Mouse (Mus musculus) thymus, postnatal 0 days (tissue): Measurements from ENCODE around the gene Aifm3. TPM values are rescaled to one million over a fixed set of nuclear protein-coding genes. Genes with fewer than 3 reads are reported as not detected.

ENCODE experiments used
- DNase-seq: peaks from one replicate; pipeline ENCODE4 v3.0.0-alpha.2; 2015; ENCODE audit warnings: low spot score
- polyA plus RNA-seq: library from polyadenylated mRNA; unstranded; fragments of >200 nt; fragmentation: Nextera tagmentation; extraction: Ambion mirVana; gene quantifications from 2 replicates; pipeline ENCODE4 v1.2.1, GENCODE M21; 2015

The Aifm3 gene
- polyA plus RNA-seq, 1 experiment from 2014 or later, result 0.42 TPM

DNA sequence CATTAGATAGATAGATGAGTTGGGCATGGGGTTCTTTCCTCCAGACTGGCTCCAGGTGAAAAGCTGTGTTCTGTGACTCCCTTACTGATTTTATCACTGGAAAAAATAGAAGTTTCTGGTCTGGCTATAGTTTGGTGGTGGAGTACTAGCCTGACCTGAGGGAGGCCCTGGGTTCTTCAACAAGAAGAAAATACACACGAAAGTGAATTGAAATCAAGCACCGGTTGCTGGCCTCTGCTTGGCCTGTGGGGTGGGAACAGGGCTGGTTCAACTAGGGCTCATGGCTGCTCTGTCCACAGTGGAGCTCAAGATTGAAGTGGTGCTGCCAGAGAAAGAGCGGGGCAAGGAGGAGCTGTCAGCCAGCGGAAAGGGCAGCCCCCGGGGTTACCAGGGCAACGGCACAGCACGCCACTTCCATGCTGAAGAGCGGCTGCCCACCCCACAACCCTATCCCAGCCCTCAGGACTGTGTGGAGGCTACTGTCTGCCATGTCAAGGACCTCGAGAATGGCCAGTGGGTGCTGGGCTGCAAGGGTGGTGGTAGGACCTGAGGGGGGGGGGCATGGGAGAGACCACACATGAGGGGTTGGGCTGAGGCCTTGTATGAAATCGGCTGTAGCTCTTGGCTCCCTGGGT, 10.0 kb downstream of the Aifm3 start:
- no peak for DNase-seq

DNA sequence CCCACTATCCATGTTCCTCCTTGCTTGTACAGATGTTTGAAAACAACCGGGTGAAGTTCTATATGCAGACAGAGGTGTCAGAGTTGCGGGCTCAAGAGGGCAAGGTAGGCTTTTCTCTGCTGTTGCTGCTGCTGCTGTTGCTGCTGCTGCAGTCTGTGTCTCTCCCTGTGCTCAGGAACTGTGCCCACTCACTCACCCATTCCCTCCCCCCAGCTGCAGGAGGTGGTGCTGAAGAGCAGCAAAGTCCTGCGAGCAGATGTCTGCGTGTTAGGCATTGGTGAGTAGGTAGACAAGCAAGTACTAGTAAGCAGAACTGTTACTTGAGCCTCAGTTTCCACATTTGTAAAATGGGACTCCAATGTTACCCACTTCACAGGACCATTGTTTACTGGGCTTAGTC, 13.3 kb downstream of the Aifm3 start:
- no peak for DNase-seq

DNA sequence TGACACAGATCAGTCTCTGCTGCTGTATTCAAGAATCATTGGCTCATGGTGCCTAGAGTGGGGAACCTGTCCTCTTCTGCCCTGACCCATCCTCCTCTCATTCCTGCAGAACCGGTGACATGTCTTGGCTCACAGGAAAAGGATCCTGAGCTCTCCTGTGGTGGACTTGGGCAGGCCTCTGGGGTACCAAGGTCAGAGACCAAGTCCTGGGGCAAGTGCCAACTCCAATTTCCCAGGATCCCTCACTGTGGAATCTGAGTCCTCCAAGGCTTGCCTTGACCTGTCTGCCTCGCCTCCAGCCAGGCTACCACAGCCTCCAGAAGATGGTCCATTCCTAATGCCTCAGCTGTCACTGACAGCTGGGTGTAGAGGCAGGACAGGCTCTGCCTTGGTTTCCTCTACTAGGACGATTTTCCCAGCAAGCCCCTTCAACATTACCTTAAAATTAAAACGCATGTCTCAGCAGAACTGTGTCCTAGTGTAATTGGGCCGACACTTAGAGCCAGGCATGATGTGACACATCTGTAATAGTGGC, 17.7 kb downstream of the Aifm3 start:
- no peak for DNase-seq

DNA sequence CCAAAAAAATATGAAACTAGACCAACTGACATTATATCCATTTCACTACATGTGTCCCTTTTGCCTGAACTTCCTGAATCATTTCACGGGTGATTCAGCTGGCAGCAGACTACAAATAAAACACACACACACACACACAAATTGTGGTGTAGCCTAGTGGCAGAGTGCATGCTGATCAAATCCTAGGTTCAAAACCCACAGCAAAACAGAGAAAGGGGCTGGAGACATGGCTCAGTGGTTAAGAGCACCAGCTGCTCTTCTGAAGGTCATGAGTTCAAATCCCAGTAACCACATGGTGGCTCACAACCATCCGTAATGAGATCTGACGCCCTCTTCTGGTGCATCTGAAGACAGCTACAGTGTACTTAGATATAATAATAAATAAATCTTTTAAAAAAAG, 18.6 kb downstream of the Aifm3 start:
- DNase-seq, result peak; percentile 17

DNA sequence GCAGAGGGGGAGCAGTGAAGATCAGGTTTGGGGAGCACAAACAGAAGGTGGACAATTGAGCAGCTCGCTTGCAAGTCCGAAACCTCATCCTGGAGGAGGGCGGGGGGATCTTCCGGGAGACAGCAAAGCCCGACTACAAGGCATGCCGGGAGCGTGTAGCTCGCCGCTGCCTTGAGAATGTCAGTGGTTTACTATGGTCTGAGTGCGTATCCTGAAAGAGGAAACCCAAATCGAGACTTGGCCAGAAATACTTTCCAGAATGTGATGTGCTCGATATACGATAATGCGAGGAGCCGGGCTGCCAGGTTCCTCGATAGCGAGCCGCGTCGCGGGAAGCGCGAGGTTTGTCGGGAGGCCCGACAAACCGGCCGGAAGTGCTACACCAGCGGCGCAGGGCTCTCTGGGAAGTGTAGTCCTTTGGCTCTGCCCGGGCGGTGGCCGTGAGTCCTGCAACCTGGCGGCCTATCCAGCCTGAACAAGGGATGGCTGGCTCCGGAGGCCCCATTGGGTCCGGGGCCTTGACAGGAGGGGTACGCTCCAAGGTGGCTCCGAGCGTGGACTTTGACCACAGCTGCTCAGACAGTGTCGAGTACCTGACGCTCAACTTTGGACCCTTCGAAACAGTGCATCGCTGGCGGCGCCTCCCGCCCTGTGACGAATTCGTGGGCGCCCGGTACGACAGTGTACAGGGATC, 19.3 kb downstream of the Aifm3 start, which contains the start of gene Lztr1:
Lztr1 (plus strand) TSS at position 143 of the 694 bp plus-strand sequence.
- peak; percentile 89 for DNase-seq

DNA sequence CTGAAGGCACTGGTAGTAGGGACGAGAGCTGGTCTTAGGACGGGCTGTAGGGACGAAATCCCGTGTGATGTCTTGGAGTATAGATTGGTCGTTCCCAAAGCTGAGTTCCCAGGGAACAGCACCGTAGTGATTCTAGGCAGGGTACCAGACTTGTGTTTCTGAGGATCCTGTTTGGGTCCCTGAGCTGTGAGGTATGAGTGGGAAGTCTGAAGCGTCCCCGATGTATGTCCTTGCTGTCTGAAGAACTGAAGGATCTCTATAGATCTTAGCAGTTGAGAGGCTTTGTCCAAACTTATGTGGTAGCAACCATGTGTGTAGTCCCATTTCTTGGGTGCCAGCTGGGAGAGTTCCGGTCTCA, 19.8 kb downstream of the Aifm3 start:
- DNase-seq, result peak; percentile 6

DNA sequence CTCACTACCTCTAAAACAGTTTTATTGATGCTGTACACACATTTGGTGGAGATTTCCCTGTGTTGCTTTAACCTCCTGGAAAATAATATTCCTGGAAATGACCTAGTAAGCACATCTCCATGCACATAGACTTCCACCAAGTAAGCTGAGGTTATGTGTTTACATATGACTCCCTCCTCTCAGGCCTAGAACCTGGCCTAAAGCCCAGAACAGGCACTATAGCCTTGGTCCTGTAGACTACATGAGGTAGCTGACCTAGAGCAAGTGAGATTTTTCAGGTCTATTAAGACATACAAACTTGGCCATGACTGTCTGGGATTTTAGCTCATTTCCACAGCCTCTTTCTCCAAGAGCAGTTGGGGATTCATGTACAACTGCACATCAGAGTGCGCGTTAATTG, 20.7 kb downstream of the Aifm3 start:
- DNase-seq, result no peak

DNA sequence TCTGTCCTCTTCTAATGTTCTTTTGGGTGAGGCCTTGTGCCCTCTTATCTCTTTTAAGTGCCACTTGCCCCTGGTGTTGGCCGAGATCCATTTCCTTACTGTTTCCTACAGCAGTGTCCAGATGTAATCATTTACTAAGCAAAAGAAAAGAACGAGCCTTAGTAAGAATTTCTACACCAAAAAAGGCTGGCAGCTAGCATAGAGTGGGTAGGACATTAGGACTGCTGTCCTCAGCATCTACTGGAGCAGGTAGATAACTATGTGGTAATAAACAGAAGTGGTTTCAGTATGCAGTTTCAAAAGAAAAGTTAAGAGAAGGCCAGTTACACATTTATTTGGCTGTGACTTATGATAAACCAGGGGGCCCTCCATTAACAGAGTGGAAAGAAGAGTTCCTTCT, 21.3 kb downstream of the Aifm3 start:
- DNase-seq, result no peak

DNA sequence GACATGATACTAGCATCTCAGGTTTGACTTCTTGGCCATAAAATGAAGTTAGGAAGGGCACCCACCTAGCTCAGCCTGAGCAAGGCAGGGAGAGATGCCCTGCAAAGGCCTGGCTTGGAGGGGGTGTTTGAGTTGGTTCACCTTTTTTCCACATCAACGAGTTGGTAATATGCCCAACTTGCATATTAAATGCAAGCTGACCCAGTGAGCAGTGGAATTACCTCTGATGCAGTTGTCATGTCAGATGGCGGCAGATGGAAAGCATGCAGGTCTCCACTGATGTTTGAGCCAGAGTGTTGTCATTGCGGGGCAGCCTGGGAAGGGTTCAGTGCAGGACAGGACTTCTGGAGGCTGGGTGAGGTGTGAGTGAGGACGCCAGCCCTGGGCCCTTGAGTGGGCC, 22.0 kb downstream of the Aifm3 start:
- DNase-seq, result no peak

DNA sequence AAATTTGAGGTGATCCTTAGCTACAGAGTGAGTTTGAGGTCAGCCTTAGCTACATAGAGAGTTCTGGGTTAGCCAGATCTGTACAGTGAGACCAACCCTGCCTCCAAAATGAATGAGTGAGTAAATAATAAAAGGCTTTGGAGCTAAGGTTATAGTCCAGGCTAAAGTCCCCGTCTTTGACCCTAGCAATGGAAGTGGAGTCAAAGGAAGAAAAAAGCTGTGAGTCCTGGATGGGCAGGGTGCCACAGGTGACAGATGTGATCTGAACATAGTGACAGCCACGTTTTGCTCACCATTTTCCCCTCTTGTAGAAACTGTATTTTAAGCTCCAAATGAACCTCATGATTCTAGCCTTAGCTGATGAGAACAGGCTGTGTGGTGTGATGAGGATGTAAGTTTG, 29.5 kb downstream of the Aifm3 start:
- DNase-seq, result no peak

DNA sequence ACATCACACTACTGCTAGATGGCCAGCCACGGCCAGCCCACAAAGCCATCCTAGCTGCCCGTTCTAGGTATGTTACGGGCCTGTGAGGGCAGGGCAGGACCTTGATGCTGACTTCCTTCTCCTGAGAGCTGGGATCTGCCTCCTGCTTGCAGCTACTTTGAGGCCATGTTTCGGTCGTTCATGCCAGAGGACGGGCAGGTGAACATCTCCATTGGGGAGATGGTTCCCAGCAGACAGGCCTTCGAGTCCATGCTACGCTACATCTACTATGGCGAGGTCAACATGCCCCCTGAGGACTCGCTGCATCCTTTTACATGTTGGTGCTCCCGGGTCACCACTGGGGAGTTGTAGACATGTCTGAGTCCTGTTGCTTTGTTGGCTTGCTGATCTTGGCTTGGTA, 34.7 kb downstream of the Aifm3 start:
- DNase-seq, result no peak

DNA sequence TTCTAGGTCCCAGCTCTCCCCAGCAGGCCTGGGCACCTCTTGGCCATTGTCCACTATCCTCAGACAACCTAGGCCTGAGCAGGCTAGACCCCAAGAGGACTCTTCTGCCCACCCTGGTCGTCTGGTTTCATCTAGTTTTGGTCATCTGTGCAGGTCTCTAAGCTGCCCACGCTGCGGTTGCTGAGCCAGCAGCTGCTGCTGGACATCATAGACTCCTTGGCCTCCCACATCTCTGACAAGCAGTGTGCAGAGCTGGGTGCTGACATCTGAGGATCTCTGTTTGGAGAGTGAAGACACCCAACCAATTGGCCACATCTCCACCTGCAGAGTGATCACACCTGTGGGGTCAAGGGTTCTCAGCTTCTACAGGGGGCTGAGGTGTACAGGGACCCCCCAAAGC, 36.1 kb downstream of the Aifm3 start:
- DNase-seq, result no peak

DNA sequence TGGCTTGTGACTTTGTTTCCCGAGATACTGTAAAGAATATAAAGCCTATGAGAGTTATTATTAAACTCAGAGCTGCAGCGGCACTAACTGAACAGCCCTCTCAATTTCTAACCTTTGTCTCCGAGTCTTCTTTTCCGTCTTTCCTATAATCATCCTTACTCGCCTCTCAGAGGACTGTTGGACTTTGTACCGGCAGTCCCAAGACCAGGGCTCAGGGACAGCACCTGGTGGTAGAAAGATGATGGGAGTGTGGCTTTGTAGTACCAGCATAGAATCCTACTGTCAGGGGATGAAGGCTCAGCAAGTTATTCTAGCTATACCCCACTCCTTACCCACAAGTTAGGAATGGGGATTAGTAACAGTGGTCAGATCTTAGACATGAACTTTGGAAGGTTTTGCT, 36.8 kb downstream of the Aifm3 start:
- no peak for DNase-seq

DNA sequence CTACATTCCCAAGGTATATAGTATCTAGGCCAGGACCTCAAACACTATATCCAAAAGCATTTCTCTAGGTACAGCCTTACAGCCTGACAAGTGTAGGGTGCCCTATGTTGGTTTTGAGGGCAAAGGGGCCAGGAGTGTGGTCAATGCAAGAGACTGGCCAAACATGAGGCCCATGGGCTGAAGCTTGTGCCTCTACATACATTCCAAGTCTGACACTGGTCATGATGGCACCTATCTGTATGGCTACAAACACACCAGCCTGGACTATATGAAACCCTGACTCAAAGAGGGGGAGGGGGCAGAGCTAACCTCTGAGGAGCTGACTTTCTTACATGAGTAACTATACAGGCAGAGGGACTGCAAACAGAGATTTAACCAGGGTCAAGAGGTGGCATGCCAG, 38.2 kb downstream of the Aifm3 start:
- no peak for DNase-seq

DNA sequence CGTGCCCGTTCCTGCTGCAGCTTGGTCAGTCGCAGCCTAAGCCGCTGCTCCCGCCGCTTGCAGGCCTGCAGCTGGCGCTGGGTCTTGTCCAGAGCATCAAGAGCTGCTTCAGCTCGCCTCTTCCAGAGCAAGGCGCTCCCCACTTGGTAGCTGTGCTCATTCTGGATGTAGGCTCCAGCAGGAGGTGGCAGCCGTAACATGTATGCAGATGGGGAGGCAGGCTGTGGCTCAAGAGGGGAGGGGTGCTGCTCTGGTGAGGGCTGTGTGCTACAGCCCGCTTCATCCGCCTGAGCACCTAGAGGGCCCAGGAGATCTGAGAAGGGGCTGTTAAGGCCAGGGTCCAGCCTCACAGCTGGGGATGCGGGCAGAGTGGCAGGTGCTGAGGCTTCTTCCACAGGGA, 38.9 kb downstream of the Aifm3 start:
- DNase-seq, result no peak

DNA sequence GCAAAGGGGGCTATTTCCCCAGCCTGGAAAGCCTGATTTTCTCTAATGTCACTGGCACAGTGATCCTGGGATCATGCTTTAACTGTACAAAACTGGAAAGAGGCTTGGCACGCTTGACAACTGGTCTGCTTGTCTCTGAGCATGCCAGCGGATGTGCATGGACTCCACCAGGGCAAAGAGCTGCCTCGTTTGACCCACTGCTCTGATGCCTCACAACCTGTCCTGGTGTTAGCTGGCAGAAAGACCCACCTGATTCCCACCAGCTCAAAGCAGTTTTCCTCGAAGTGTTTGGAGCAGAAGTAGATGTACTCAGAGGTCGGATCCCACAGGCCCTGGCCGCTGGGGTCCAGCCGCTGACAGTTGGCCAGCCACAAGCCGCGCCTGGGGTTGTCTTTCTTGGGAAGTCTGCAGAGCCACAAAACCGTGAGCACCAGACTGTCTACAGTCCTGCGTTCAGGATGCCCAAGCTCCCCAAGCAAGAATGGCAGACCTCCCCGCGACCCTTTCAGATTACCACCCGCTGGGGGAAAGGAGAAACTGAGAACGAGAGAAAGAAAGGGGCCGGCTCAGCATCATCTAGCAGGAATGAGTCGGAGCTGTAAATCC, 40.7 kb downstream of the Aifm3 start:
- no peak for DNase-seq

DNA sequence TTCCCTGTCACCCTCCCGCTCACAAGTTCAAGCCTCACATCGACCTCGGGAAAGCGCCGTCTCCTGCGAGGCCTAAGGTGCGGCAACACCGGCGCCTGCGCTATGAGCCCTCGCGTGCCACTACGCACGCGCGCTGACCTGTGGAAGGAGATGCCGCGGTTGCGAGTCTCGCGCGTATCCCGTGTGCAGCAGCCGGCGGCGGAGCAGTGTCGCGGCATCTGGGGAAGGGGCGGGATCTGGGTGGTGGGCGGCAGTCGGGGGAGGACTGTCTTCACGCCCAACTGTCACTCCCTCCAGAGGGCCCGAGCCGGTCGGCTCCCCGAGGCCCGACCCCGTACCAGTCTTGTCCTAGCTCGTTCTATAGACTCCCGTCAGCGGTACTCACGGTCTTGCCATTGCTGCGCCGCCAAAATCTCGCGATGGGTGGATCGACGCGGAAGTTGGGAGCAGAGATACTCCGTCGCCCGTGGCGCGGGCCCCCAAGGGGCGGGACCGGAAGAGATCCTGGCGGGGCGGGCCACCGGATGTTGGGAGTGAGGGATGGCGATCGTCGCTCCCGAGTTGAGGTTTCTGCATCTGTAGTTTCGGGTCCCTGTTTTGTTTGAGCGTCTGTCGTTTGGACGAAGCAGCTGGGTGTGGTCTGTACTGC, 41.4 kb downstream of the Aifm3 start, which contains the start of gene Thap7:
Thap7 (minus strand) TSS at position 497 of the 649 bp plus-strand sequence.
- DNase-seq, result peak; percentile 98

DNA sequence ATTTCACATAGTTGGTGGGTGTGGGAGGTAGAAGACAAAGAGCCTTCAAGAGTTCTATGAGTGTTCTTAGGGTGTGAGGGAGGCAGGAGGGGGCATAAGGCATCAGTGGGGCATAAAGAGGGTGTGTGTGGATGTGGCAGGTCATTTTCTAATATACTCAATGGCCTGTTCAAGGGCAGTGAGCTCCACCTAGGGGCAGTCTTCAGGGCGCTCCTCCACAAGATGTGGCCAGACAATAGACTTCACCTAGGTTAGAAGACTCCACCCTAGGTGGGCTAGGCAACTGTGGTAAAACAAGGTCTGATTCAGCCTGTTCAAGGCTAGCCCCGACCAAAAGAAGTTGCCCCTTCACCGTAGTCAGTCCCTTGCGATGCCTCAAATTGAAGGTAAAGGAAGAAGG, 42.9 kb downstream of the Aifm3 start:
- DNase-seq, result no peak

DNA sequence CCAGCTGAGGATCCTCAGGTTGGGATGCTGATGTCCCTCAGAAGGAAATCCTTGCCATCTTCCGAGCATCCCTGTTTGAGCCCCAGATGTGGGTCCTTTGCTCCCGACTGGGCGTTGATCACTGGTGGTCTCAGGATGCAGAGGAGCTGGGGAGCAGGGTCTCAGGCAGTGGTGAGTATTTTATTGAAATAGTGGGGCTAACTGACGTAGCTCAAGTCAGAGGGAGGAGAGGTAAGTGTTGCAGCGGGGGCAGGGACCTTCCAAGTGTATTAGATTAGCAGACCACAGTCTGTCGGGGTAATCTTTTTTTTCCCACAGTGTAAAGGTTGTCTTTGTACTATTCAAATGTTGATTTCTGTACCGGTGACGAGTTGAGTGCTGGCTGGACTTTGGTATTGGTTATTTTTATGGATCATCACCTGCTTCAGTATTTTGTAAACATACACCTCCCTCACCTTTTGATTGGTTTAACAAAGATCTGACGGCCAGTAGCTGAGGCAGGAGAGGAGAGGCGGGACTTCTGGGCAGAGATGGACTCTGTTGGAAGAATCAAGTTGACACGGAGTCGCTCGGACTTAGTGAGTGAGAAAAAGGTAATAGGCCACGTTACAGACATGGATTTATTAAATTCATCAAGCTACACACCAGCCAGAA, 43.4 kb downstream of the Aifm3 start:
- DNase-seq, result no peak

DNA sequence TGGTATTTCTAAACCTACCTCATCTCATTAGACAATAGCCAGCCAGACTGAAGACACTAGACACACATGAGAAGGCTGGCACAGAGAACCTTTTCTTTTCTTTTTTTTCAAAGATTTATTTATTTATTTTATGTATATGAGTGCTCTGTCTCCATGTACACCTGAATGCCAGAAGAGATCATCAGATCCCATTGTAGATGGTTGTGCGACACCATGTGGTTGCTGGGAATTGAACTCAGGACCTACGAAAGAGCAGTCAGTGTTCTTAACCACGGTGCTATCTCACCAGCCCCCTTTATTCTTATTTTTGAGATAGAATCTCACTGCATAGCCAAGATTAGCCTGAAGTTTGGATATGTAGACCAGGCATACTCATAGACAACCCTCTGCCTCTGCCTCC, 47.2 kb downstream of the Aifm3 start:
- DNase-seq, result no peak

DNA sequence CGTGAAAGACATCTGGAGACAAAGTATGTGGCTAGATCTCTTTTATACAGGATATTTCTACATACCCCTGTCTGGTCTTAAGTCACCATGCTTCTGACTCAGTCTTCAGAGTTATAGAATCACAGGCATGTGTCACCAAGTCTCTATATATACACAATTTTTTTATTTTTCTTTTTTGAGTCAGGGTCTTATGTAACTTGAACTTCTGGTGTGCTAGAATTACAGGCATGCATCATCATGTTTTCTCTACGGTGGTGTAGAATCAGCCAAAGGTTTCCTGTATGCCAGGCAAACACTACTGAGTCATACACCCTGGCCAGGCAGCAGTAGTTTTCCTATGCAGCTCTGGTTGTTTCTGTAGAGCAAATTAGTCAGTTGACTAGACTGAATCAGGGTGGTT, 53.2 kb downstream of the Aifm3 start:
- no peak for DNase-seq

DNA sequence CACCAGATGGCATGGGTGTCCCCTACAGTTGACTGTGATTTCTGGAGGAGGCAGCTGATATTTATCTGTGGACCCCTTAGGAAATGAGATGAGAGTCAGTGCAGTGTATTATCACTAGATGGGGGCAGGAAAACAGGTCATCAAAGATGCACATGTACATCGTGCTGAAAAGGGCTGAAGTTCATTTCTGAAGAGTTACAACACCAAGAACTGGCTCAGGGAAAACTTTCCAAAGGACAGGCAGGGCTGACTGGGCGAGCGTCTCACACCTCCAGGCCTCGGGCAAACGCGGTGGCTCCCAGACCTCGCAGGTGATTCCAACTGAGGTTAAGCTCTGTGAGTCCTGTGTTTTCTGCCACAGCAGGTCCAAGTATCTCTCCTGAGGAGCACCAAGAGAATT, 63.4 kb downstream of the Aifm3 start:
- no peak for DNase-seq
